42 mouse cellular contexts compared by ENCODE assay signal in genomic region chr2:164534315-164534714, GRCm38 (mm10). TPM values are rescaled to one million over a fixed set of nuclear protein-coding genes. Genes with fewer than 3 reads are reported as not detected.
DNase-seq lines count a peak whose midpoint lies in the region; ATAC-seq and TF ChIP-seq lines count a peak whose summit lies in the region.
"Had no signal": no experiment of that assay in that cellular context is flagged by ENCODE, and none has a peak within 500 bp of the region (broad histone marks: within the 10 kb centered on the region; RNA-seq: fewer than 3 reads in every experiment).

No protein-coding gene starts in this region.

- H3K4me3 ChIP-seq in gastrocnemius, adult 2 months: no peak overlapping the region
- H3K4me3 ChIP-seq: embryonic facial prominence, embryonic 12.5 days; heart, embryonic 12.5 days; hindbrain, embryonic 15.5 days; intestine, embryonic 15.5 days; layer of hippocampus, adult 2 months; liver, embryonic 12.5 days; megakaryocyte, embryonic 14.5 days; midbrain, embryonic 12.5 days; myocyte; neural tube, embryonic 13.5 days had no signal

- no peak overlapping the region for H3K27ac ChIP-seq in gastrocnemius, adult 2 months
- H3K27ac ChIP-seq: embryonic facial prominence, embryonic 12.5 days; hindbrain, embryonic 15.5 days; intestine, embryonic 15.5 days; layer of hippocampus, adult 2 months; liver, embryonic 12.5 days; midbrain, embryonic 12.5 days; neural tube, embryonic 13.5 days; stomach, postnatal 0 days had no signal

- peak; percentile 61 for DNase-seq in CD4-positive, CD25-positive, alpha-beta regulatory T cell, adult 2 months (ENCODE audit: low read depth, low spot score)
- peak; percentile 52 for DNase-seq in T-cell, adult 2 months (ENCODE audit: low spot score)
- DNase-seq in thymus, postnatal 4 days: peak; percentile 32
- DNase-seq in gastrocnemius, adult 2 months: no peak
- no peak for DNase-seq in right cerebral cortex, adult 2 months (ENCODE audit: low spot score in 2 of 2)
- DNase-seq in cerebellum, adult 9-11 months: no peak
- DNase-seq: adrenal gland, adult 2 months; cerebellum, adult 2 months; cerebellum, postnatal 25 days; embryo, embryonic 11 days; gastrocnemius, postnatal 25 days; heart, adult 18-20 months; heart, postnatal 4 days; kidney, adult 2 months; kidney, postnatal 36 days; left cerebral cortex, postnatal 4 days; liver, postnatal 0 days; lung, postnatal 4 days; retina, postnatal 1 day had no signal

- ATAC-seq in inflammation-experienced regulatory T-cells, adult 6 months: peak; percentile 52
- ATAC-seq: forebrain, embryonic 14.5 days; intestine, embryonic 15.5 days; liver, embryonic 12.5 days; liver, postnatal 0 days; Patski had no signal

- intact Hi-C loops in gastrocnemius, adult 2 months (cut with DNase I): no loop called here

- TF ChIP-seq CTCF in gastrocnemius, adult 2 months (IDR thresholded peaks at IDR 0.05): no peak

RNA-seq across cellular contexts. Expression of gene Wfdc2, which starts 27.9 kb away (rescaled TPM):
- not detected for polyA plus RNA-seq in inflammation-experienced regulatory T-cells, adult 6 months (2017; shearing (Covaris generic))
- total RNA-seq in gastrocnemius, adult 2 months (2021): not detected
- total RNA-seq: adrenal gland, adult 2 months; gastrocnemius, postnatal 25 days; layer of hippocampus, adult 2 months; MEL had no signal
- polyA plus RNA-seq: myocyte had no signal

RNA-seq across cellular contexts. Expression of gene Pigt, which starts 37.0 kb away (rescaled TPM):
- 10 to 100 TPM; 13.6 to 36.2 (median 30.9) TPM for polyA plus RNA-seq in inflammation-experienced regulatory T-cells, adult 6 months (2017; shearing (Covaris generic))
- 10 to 100 TPM; 27.2 to 33.5 TPM for total RNA-seq in gastrocnemius, adult 2 months (2021)

RNA-seq across cellular contexts. Expression of gene Spint3, which starts 38.9 kb away (rescaled TPM):
- polyA plus RNA-seq in inflammation-experienced regulatory T-cells, adult 6 months (2017; shearing (Covaris generic)): not detected
- not detected for total RNA-seq in gastrocnemius, adult 2 months (2021)
- total RNA-seq: adrenal gland, adult 2 months; adrenal gland, postnatal 4 days; gastrocnemius, postnatal 25 days; heart, adult 18-20 months; heart, postnatal 4 days; layer of hippocampus, adult 2 months; layer of hippocampus, postnatal 25 days; left cerebral cortex, postnatal 4 days; MEL; midbrain, postnatal 0 days had no signal
- polyA plus RNA-seq: adrenal gland, adult 2 months; cerebellum, adult 2 months; embryonic facial prominence, embryonic 12.5 days; forebrain, embryonic 14.5 days; heart, embryonic 12.5 days; heart, postnatal 0 days; hindbrain, embryonic 15.5 days; intestine, embryonic 15.5 days; kidney, adult 2 months; kidney, embryonic 16.5 days; limb, embryonic 14.5 days; liver, embryonic 12.5 days; liver, postnatal 0 days; lung, embryonic 16.5 days; midbrain, embryonic 12.5 days; midbrain, postnatal 0 days; myocyte; neural tube, embryonic 13.5 days; Patski; spleen, adult 2 months; stomach, postnatal 0 days had no signal

RNA-seq across cellular contexts. Expression of gene Dbndd2, which starts 48.4 kb away (rescaled TPM):
- 1 to 10 TPM; 1.5 to 7.5 (median 7.1) TPM for polyA plus RNA-seq in inflammation-experienced regulatory T-cells, adult 6 months (2017; shearing (Covaris generic))
- 10 to 100 TPM; 12.9 to 25.5 TPM for total RNA-seq in gastrocnemius, adult 2 months (2021)

RNA-seq across cellular contexts. Expression of gene Wfdc6a, which starts 50.9 kb away (rescaled TPM):
- not detected for polyA plus RNA-seq in inflammation-experienced regulatory T-cells, adult 6 months (2017; shearing (Covaris generic))
- total RNA-seq in gastrocnemius, adult 2 months (2021): not detected
- total RNA-seq: gastrocnemius, postnatal 25 days; heart, adult 18-20 months; heart, postnatal 4 days; layer of hippocampus, adult 2 months; layer of hippocampus, postnatal 25 days; left cerebral cortex, postnatal 4 days; MEL; midbrain, postnatal 0 days had no signal
- polyA plus RNA-seq: cerebellum, adult 2 months; embryonic facial prominence, embryonic 12.5 days; forebrain, embryonic 14.5 days; hindbrain, embryonic 15.5 days; kidney, adult 2 months; kidney, embryonic 16.5 days; liver, postnatal 0 days; midbrain, embryonic 12.5 days; midbrain, postnatal 0 days; myocyte; neural tube, embryonic 13.5 days; Patski had no signal

Comparison
In these comparisons a context has a peak if more than half of its experiments do, and no peak if none do; other contexts are left out.
1. DNase-seq: peak in CD4-positive, CD25-positive, alpha-beta regulatory T cell, adult 2 months (single experiment), T-cell, adult 2 months (single experiment) and thymus, postnatal 4 days (single experiment); none in gastrocnemius, adult 2 months (single experiment), right cerebral cortex, adult 2 months (0 of 2) and cerebellum, adult 9-11 months (single experiment).